Mouse (Mus musculus) adrenal gland, postnatal 4 days (tissue): ENCODE results near the gene Atp10a. TPM values are rescaled to one million over a fixed set of nuclear protein-coding genes. Genes with fewer than 3 reads are reported as not detected.
"Not testable (repeated sequence)": the region's sequence is repeated elsewhere in the genome, so short reads cannot be mapped to it uniquely, and the experiment has no call there.

Source experiments
- DNase-seq, 2 experiments: peaks; one replicate each; pipeline ENCODE4 v3.0.0; 2021 to 2022; ENCODE audit warnings: low spot score in 2 of 2, mixed read lengths in 2 of 2
- total RNA-seq, 2 experiments: library from RNA; stranded (reverse); gene quantifications; 2 replicates each; pipeline ENCODE4 v1.2.3; 2021

Atp10a gene
- total RNA-seq, 2 experiments from 2014 or later: 37.8 to 42.1 TPM

GRCm38 (mm10) chr7:58786986-58787385 lies 131.0 kb downstream of the Atp10a start:
- DNase-seq: no peak

GRCm38 (mm10) chr7:58787585-58787984 lies 131.6 kb downstream of the Atp10a start:
- DNase-seq: no peak

- no peak for DNase-seq
Measured at GRCm38 (mm10) chr7:58788424-58789261, 132.7 kb downstream of the Atp10a start.

GRCm38 (mm10) chr7:58797281-58797680 lies 141.3 kb downstream of the Atp10a start:
- DNase-seq: no peak

GRCm38 (mm10) chr7:58800916-58801315 lies 144.9 kb downstream of the Atp10a start:
- no peak for DNase-seq

- DNase-seq: no peak
Measured at GRCm38 (mm10) chr7:58801791-58802190, 145.8 kb downstream of the Atp10a start.

- no peak for DNase-seq
Measured at GRCm38 (mm10) chr7:58822147-58822681, 166.2 kb downstream of the Atp10a start.

- DNase-seq: no peak
Measured at GRCm38 (mm10) chr7:58824686-58825085, 168.7 kb downstream of the Atp10a start.

GRCm38 (mm10) chr7:58829111-58829510 lies 173.1 kb downstream of the Atp10a start:
- no peak for DNase-seq

GRCm38 (mm10) chr7:58836855-58837606 lies 181.1 kb downstream of the Atp10a start:
- not testable (repeated sequence) for DNase-seq

GRCm38 (mm10) chr7:58840367-58840766 lies 184.4 kb downstream of the Atp10a start:
- DNase-seq: no peak

GRCm38 (mm10) chr7:58841066-58841465 lies 185.1 kb downstream of the Atp10a start:
- DNase-seq: no peak

- no peak for DNase-seq
Measured at GRCm38 (mm10) chr7:58842818-58843217, 186.9 kb downstream of the Atp10a start.

GRCm38 (mm10) chr7:58843767-58844445 lies 187.9 kb downstream of the Atp10a start:
- peak in 1 of 2 experiments; percentile 27 for DNase-seq

- DNase-seq: no peak
Measured at GRCm38 (mm10) chr7:58844449-58844848, 188.5 kb downstream of the Atp10a start.

- no peak for DNase-seq
Measured at GRCm38 (mm10) chr7:58858921-58859320, 203.0 kb downstream of the Atp10a start.

GRCm38 (mm10) chr7:58863174-58863573 lies 207.2 kb downstream of the Atp10a start:
- no peak for DNase-seq

GRCm38 (mm10) chr7:58866865-58867614 lies 211.1 kb downstream of the Atp10a start:
- no peak for DNase-seq

- no peak for DNase-seq
Measured at GRCm38 (mm10) chr7:58870661-58871060, 214.7 kb downstream of the Atp10a start.

- DNase-seq: no peak
Measured at GRCm38 (mm10) chr7:58873676-58874075, 217.7 kb downstream of the Atp10a start.
